12 mouse cellular contexts compared by ENCODE assay signal in genomic region chr8:28559881-28560280, GRCm38 (mm10).
DNase-seq lines count a peak whose midpoint lies in the region; ATAC-seq and TF ChIP-seq lines count a peak whose summit lies in the region.
"Had no signal": no experiment of that assay in that cellular context is flagged by ENCODE, and none has a peak within 500 bp of the region (broad histone marks: within the 10 kb centered on the region; RNA-seq: fewer than 3 reads in every experiment).

No protein-coding gene starts in this region.

- ATAC-seq in hindbrain, postnatal 0 days: no peak
- no peak for ATAC-seq in hindbrain, embryonic 13.5 days (ENCODE audit: low FRiP score)
- ATAC-seq in neural tube, embryonic 14.5 days (ENCODE audit: low read depth): peak; percentile 44; the same call in 1 of the 2 replicates
- no peak for ATAC-seq in neural tube, embryonic 15.5 days (ENCODE audit: low FRiP score)

- H3K27ac ChIP-seq in hindbrain, postnatal 0 days: no peak overlapping the region
- no peak overlapping the region for H3K27ac ChIP-seq in hindbrain, embryonic 13.5 days
- H3K27ac ChIP-seq in neural tube, embryonic 14.5 days (ENCODE audit: low read depth, low read length): no peak overlapping the region
- no peak overlapping the region for H3K27ac ChIP-seq in neural tube, embryonic 15.5 days (replicated peaks)
- H3K27ac ChIP-seq: midbrain, embryonic 12.5 days had no signal

- WGBS in hindbrain, postnatal 0 days: 59% methylated on average over 9 of the region's 9 CpGs
- 82% methylated on average over 9 of the region's 9 CpGs for WGBS in hindbrain, embryonic 13.5 days
- 63% methylated on average over 9 of the region's 9 CpGs for WGBS in neural tube, embryonic 14.5 days
- 55% methylated on average over 9 of the region's 9 CpGs for WGBS in neural tube, embryonic 15.5 days

- H3K27me3 ChIP-seq in hindbrain, postnatal 0 days (ENCODE audit: insufficient read depth, low read length): no peaks in the 10 kb centered on the region
- no peaks in the 10 kb centered on the region for H3K27me3 ChIP-seq in hindbrain, embryonic 13.5 days
- H3K27me3 ChIP-seq in neural tube, embryonic 14.5 days (ENCODE audit: control insufficient read depth, insufficient read depth, low read length): no peaks in the 10 kb centered on the region
- no peaks in the 10 kb centered on the region for H3K27me3 ChIP-seq in neural tube, embryonic 15.5 days (replicated peaks)
- H3K27me3 ChIP-seq: midbrain, embryonic 12.5 days had no signal

- H3K4me3 ChIP-seq in hindbrain, postnatal 0 days (ENCODE audit: low read length): no peak overlapping the region
- H3K4me3 ChIP-seq in hindbrain, embryonic 13.5 days: no peak overlapping the region
- H3K4me3 ChIP-seq in neural tube, embryonic 14.5 days (ENCODE audit: low read depth, low read length): no peak overlapping the region
- no peak overlapping the region for H3K4me3 ChIP-seq in neural tube, embryonic 15.5 days (replicated peaks)
- H3K4me3 ChIP-seq: midbrain, embryonic 12.5 days had no signal

- peak; percentile 4 for DNase-seq in adrenal gland, postnatal 10 days
- DNase-seq in adrenal gland, postnatal 4 days (ENCODE audit: low spot score in 2 of 2): no peak
- DNase-seq in hindbrain, postnatal 0 days (ENCODE audit: low spot score): peak; percentile 32
- DNase-seq in skeletal muscle tissue, adult 2 months (ENCODE audit: low read depth, low spot score): peak; percentile 5
- DNase-seq in spleen, adult 12 weeks (ENCODE audit: low spot score): no peak
- DNase-seq: adrenal gland, adult 2 months; cerebellum, adult 9-11 months; lung, adult 18-20 months had no signal

- no peak overlapping the region for H3K9ac ChIP-seq in hindbrain, postnatal 0 days (replicated peaks; ENCODE audit: low read length)
- no peak overlapping the region for H3K9ac ChIP-seq in hindbrain, embryonic 13.5 days
- H3K9ac ChIP-seq in neural tube, embryonic 14.5 days (replicated peaks; ENCODE audit: low read depth, low read length): no peak overlapping the region
- H3K9ac ChIP-seq in neural tube, embryonic 15.5 days (replicated peaks): no peak overlapping the region
- H3K9ac ChIP-seq: midbrain, embryonic 12.5 days had no signal

- no peak overlapping the region for H3K4me2 ChIP-seq in hindbrain, postnatal 0 days (ENCODE audit: low read depth, low read length)
- no peak overlapping the region for H3K4me2 ChIP-seq in hindbrain, embryonic 13.5 days
- H3K4me2 ChIP-seq in neural tube, embryonic 14.5 days (ENCODE audit: low read depth, low read length): no peak overlapping the region
- H3K4me2 ChIP-seq in neural tube, embryonic 15.5 days: no peak overlapping the region
- H3K4me2 ChIP-seq: midbrain, embryonic 12.5 days had no signal

- no peaks in the 10 kb centered on the region for H3K4me1 ChIP-seq in hindbrain, postnatal 0 days (ENCODE audit: insufficient read depth, low read length)
- H3K4me1 ChIP-seq in hindbrain, embryonic 13.5 days (replicated peaks): no peaks in the 10 kb centered on the region
- no peaks in the 10 kb centered on the region for H3K4me1 ChIP-seq in neural tube, embryonic 14.5 days (ENCODE audit: control insufficient read depth, insufficient read depth, low read length)
- H3K4me1 ChIP-seq in neural tube, embryonic 15.5 days: no peaks in the 10 kb centered on the region
- H3K4me1 ChIP-seq: midbrain, embryonic 12.5 days had no signal

- no peaks in the 10 kb centered on the region for H3K9me3 ChIP-seq in hindbrain, postnatal 0 days (ENCODE audit: low read length)
- H3K9me3 ChIP-seq in hindbrain, embryonic 13.5 days: no peaks in the 10 kb centered on the region
- H3K9me3 ChIP-seq in neural tube, embryonic 14.5 days (ENCODE audit: control insufficient read depth, low read length): no peaks in the 10 kb centered on the region
- H3K9me3 ChIP-seq in neural tube, embryonic 15.5 days (replicated peaks): no peaks in the 10 kb centered on the region
- H3K9me3 ChIP-seq: midbrain, embryonic 12.5 days had no signal

- no peaks in the 10 kb centered on the region for H3K36me3 ChIP-seq in hindbrain, postnatal 0 days (ENCODE audit: insufficient read depth, low read length)
- H3K36me3 ChIP-seq in hindbrain, embryonic 13.5 days: no peaks in the 10 kb centered on the region
- no peaks in the 10 kb centered on the region for H3K36me3 ChIP-seq in neural tube, embryonic 14.5 days (ENCODE audit: control insufficient read depth, insufficient read depth, low read length)
- no peaks in the 10 kb centered on the region for H3K36me3 ChIP-seq in neural tube, embryonic 15.5 days
- H3K36me3 ChIP-seq: midbrain, embryonic 12.5 days had no signal

- peak; percentile 38 for TF ChIP-seq CTCF in hindbrain, postnatal 0 days (IDR thresholded peaks at IDR 0.05; ENCODE audit: low read depth)

Comparison
In these comparisons a context has a peak if more than half of its experiments do, and no peak if none do; other contexts are left out.
1. DNase-seq: peak in adrenal gland, postnatal 10 days (single experiment), hindbrain, postnatal 0 days (single experiment) and skeletal muscle tissue, adult 2 months (single experiment); none in adrenal gland, postnatal 4 days (0 of 2) and spleen, adult 12 weeks (single experiment).